Mouse (Mus musculus): Measurements from ENCODE around the gene Slc25a15. TPM values are rescaled to one million over a fixed set of nuclear protein-coding genes. Genes with fewer than 3 reads are reported as not detected.

Gene Slc25a15
- total RNA-seq, 2 experiments from 2014 or later, result 13.2 to 13.6 TPM

Other genes with a start within 250 kb of the Slc25a15 start
- 1 to 10 TPM; 1.9 to 2.4 TPM for gene Nek3, start 232.2 kb downstream of the Slc25a15 start, total RNA-seq (2021)
- 10 to 100 TPM; 32.1 to 34.8 TPM for gene Ckap2, start 212.8 kb downstream of the Slc25a15 start, total RNA-seq (2021)
- 10 to 100 TPM; 31.4 to 34.2 TPM for gene Vps36, start 205.8 kb downstream of the Slc25a15 start, total RNA-seq (2021)
- gene Thsd1, start 171.3 kb downstream of the Slc25a15 start, total RNA-seq (2021), result 10 to 100 TPM; 14.4 to 14.6 TPM
- not detected for gene Tpte, start 115.2 kb downstream of the Slc25a15 start, total RNA-seq (2021)
- 10 to 100 TPM; 49.4 to 52.1 TPM for gene Mrps31, start 12.8 kb upstream of the Slc25a15 start, total RNA-seq (2021)

Data from heart, postnatal 4 days (tissue).